Mouse (Mus musculus) thymus, postnatal 14 days (tissue): Measurements from ENCODE around the gene Myo3b.
"Not testable (repeated sequence)": the region's sequence is repeated elsewhere in the genome, so short reads cannot be mapped to it uniquely, and the experiment has no call there.

ENCODE experiments used
- DNase-seq: peaks from one replicate; pipeline ENCODE4 v3.0.0; 2021

Gene Myo3b

DNA sequence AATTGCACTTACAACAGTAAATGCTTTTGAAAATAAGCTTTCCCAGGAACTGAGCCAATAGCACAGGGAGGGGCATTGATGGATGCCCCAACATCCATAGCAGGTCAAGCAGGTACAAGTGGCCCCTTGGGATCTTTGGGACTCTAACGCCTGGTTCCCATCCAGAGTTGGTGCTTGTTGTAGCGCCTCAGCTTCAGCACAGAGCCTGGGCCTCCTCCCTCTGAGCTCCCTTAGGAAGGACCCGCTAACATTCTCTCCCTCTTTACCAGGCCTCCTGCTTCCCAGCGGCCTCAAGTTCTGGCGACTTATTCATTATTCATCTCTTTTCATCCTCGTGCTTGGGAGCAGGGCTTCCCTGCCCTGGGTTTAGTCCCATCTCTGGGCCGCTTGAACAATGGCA, at the start of gene Myo3b:
Gene Myo3b, plus strand, starts transcription at position 375 of the 400 bp plus-strand sequence.
- no peak for DNase-seq

DNA sequence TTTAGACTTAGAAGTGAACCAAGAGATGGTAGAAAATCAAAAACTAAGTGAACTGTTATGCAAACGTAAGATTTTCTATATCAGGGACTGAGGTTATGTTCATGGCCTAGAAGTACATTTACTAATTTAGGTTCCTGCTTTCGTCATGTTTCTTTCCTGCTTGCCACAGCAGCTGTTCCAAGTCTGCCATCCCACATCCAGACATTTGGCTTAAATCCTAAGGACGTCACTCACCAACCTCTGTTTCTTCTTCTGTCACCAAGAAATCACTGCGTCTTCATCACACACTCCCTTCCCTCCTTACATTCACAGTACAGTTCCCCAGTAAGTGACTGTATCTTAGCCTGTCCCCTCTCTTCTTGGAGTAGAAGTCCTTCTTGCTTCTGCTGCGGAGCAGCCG, 49.7 kb upstream of the Myo3b start:
- no peak for DNase-seq

DNA sequence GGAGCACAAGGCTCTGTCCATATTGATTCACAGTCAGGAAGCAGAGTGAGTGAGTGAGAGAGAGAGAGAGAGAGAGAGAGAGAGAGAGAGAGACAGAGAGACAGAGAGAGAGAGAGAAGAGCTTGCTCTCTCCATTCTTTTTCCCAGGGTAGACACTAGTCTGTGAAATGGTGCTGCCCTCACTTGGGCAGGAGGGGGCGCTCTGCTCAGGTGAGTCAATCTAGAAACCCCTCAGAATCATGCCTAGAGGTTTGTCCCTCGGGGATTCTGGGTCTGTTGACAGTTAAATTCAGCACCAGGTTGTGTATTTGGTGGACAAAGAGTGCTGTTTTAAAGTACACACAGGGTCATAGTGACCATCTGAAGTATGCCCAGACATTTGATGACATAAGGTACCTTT, 48.3 kb upstream of the Myo3b start:
- DNase-seq, result no peak

DNA sequence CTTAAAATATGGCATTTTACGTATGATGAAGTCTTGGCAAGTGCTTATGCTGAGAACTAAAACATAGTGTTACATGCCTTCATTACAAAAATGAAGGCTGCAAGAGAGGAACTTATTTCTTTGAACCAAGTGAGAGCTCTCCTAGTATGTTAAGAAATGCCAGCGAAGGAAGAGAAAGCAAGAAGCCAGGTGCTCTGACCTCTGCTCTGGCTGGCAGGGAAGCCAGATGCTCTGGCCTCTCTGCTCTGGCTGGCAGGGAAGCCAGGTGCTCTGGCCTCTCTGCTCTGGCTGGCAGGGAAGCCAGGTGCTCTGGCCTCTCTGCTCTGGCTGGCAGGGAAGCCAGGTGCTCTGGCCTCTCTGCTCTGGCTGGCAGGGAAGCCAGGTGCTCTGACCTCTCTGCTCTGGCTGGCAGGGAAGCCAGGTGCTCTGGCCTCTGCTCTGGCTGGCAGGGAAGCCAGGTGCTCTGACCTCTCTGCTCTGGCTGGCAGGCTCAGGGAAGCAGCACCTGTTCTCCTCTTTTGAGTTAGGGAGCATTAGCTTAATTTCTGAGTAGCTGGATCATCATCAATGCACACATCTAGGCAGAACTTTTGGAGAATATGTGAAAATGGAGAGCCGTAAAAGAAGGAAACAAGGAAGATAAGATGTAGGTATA, 44.7 kb upstream of the Myo3b start:
- not testable (repeated sequence) for DNase-seq

DNA sequence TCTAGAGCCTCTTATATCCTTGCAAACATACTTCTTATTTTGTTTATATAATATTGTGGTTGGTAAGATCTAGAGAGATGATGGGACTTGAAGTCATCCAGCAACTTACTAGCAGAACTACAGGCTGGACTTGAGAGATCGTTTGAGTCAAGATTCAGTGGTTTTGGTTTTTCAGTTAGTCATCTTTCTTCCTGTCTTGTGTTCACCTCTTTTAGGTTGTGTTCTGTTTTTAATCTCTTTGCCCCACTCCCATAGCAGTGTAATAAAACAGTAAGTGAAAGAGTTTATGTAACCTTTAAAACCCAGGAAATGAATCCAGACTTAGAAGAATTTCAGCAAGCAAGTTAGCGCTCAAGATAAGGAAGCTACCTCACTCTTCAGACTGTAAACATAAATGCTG, 44.1 kb upstream of the Myo3b start:
- no peak for DNase-seq

DNA sequence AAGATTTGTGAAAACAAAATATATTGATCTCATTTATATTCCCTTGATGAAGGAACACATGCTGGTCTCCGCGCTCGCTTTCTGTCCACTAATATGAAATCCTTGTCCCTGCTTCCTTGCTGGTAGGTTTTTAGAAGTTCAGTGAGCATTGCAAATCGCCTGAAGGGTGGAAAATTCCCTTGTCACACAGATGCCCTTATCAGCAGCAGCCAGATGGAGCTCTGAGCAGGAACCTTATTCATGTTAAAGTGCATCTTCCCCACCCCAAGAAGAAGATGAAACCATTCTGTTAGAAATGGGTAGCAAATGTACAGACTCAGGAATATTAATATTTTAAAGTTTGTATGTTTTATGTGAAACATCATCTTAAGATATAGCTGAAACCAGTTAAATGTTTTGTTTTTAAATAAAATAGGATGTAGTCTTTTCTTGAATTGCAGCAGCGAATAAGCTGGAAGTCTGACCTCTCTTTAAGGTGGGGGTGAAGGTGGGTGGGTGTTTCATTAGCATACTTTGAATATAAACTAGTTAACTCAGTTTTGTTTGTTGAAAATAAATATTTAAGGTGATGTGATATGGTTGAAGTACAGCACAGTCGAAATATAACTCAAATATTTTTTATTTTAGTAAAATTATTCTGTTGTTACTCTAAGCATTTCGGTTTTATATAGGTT, 39.7 kb upstream of the Myo3b start:
- DNase-seq, result no peak

DNA sequence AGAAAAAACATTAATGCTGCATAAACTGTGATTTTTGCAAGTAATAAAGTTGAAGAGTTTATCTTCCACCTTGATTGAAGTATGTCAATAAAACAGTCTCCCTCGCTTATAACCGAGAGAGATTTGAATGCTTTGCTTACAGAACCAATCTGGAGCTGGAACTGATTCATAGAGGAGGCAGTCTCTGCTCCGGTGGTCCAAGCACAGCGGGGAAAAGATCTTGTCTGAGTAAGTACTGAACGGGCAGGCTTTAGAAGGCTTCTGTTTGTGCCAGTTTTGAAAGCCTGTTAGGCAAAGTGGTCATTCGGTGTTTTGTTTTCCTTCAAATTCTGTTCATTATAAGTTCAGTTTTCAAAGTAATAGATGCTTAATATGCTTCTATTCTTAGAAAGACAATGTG, 38.6 kb upstream of the Myo3b start:
- DNase-seq, result no peak

DNA sequence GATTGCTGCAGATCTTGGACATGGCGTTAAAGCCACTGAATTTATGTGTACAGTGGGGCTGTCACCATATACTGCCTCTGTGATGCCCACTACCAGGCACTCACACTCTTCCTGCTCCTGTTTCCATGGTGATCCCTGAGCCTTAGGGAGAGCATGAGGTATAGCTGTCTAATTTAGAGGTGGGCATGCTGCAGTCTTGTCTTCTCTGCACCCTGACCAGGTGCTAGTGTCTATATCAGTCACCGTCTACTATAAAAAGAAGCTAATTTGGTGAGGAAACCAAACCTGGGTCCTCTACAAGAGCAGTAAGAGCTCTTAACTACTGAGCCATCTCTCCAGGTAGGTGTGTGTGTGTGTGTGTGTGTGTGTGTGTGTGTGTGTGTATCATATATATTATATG, 32.4 kb upstream of the Myo3b start:
- no peak for DNase-seq

DNA sequence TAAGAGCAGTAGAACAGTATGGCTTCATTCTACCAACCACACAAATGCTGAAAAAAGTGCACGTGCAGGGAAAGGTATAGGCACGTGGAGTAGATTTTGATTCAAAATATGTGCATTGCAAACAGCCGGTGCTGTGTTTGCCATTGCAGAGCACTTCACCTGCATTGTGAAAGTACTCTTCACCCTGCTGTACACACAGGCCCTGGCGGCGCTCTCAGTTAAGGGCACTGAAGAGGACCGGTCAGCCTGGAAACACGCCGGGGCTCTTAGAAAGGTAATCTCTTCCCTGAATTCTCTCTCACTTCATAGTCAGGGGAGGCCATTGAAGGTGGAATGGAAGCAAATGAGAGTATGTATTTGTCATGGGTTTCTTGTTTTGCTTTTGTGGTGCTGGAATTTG, 26.0 kb upstream of the Myo3b start:
- no peak for DNase-seq

DNA sequence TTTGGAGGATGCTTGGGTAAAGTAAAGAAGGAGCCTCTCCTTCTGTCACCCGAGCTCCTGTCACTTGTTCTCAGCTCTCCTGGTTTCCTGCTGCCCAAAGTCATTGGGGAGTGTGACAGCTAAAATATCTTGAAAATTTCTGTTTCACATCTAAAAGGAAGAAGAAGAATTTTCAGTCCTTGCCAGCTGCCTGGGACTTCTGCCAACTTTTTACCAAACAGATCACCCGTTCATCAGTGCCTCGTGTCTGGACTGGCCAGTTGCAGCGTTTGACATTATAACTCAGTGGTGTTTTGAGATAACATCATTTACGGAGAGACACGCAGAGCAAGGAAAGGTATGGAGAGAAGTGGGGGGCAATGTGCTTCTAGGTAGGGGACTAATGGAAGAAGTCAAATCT, 20.7 kb upstream of the Myo3b start:
- no peak for DNase-seq

DNA sequence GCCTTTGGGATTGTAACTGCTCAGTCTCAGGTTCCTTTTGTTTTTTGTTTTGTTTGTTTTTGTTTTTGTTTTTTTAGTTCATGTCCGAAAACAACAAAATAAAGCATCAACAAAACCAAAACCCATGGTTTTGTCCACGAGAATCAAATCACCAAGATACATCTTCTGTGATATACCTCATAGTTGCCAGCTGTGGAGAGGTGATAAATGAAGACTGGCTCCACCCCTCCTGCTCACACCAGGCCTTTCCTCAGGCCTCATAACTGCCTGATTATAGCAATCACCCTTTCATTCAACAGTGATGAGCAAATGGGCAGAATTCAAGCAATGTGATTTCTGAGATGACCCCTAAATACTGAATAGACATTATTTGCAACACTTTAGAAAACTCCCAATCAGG, 14.5 kb upstream of the Myo3b start:
- no peak for DNase-seq

DNA sequence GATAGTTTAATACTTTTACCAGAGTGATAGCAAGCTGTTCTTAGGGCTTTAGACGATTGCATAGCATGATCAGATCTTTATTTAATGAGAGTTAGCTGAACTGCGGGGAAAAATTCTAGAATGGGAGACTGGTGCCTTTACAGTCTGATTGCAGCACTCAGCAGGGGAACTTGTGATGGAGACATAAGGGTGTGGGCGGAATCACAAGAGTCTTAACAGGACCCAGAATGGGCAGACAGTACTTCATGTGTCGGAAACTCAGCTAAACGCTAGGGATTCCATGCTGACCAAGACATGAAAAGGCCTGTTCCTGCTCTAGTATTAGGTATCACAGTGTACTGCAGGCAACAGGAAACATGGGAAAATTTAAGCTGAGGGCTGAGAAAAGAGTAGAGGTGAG, 13.2 kb upstream of the Myo3b start:
- DNase-seq, result no peak

DNA sequence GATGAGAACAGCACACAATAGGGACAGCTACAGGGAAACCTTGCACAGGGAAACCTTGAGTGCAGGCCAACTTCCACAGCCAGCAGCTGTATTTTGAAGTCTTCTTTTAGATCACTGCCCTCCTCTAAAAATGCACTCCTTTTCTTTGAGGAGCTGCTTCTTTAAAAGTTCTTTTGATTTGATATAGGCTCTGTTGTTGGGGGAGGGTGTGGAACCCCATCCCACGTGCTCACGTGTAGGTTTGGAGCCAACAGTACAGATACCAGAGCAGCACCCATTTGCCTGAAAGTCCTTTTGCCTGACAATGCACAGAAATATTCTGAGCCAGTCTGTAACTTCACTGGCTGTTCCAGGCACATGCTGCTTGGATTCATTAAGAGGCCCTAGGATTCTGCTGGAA, 7.5 kb upstream of the Myo3b start:
- no peak for DNase-seq

DNA sequence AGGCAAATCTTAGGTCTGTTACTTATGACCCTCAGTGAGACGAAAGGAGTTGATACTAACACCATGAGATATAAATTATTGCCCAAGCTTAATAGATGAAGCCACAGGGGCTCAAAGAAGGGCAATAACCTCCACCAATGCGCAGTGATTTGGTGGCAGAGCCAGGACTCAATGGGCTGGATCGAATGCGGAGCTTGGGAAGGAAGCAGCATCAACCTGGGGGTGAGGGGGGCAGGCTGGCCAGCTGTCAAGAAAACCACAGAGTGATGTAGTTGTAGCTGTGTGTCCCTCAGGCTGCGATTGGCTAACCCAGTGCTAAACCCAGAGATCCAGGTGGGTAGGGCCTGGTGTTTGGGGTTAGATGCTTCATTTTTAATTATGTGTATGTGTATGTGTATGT, 4.0 kb upstream of the Myo3b start:
- no peak for DNase-seq

DNA sequence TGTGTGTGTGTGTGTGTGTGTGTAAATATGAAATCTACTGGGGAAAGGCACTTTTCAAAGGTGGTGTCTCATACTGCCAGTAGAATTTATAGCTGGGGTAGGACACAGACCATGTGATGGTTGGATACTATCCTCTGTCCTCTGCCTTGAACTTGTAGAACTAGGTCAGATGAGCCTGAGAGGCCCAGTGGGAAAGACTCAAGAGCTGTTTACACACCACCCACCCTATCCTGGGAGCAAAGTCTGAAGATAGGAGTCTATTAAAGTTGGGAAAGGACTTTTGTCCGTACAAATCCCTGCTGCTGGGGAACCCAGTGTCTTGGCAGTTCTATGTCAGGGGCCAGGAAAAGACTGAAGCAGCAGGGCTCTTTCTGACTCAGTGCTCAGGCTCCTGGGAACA, 3.6 kb upstream of the Myo3b start:
- DNase-seq, result no peak

DNA sequence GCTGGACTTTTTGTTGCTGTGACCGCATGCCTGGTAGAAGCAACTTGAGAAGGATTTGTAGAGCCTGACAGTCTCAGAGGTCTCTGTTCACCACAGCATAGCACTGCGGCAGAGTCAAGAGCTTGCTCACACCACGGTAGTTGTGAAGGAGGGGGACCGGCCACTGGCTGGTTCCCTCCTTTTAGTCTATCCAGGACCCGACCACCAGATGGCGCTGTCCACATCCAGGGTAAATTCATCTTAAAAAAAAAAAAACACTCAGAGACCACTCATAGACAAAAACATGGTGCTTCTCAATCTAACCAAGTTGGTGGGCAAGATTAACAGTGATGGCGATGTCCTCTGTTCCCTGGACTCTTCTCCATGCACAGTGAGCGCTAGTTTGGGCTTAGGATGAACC, 1.7 kb upstream of the Myo3b start:
- DNase-seq, result peak; percentile 43

DNA sequence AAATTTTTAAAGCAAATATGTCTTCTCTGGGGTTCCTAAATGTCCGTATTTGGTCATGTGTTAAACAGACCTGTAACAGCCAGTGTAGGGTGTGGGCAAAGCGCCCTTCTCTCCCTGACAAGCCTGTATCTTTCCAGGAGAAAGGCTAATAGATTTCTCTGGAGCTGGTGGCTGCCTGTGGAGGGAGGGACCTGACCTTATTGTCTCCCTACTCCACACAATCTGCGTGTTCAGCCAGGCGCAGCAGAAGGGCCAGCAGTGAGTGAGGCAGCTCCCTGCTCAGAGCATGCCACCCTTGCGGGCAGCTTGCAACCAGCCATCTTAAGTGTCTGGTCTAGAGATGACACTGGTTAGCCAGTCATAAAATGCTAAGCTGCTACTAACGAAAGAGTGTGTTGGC, 5.5 kb downstream of the Myo3b start:
- DNase-seq, result no peak

DNA sequence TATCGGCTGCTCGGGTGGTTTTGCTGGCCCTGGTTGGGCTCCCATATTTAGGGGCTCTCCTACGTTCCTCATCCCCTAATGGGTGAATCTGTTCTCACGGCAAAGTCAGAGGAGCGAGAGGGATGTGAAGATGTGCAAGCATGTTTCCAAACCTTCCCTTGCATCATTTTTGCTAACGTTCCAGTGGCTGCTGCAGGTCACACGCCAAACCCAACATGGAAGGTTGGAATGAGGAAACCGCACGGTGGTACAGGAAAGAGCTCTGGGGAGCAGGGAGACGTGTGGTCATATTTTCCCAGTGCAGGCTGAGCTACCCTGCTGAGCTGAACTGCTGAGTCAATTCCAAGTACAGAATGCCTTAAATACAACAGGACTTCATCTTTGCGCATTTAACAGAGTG, 8.9 kb downstream of the Myo3b start:
- DNase-seq, result no peak

DNA sequence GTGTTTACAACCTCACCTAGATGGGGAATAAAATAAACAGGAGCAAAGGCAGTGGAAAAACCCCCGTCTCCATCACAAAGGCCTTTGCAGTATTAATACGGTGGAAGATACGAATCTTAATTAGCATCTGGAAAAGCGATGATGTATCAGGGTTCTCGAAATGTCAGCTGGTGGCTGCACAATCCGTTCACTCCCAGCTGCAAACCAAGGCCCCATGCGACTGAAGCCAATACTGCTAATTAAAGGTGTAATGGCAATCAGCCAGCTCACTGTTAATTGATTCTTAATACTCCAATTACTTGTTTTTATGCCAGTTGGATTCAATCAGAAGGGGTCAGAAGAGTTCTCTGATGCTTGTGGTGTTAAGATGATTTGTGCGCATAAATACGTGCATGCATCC, 14.9 kb downstream of the Myo3b start:
- DNase-seq, result no peak

DNA sequence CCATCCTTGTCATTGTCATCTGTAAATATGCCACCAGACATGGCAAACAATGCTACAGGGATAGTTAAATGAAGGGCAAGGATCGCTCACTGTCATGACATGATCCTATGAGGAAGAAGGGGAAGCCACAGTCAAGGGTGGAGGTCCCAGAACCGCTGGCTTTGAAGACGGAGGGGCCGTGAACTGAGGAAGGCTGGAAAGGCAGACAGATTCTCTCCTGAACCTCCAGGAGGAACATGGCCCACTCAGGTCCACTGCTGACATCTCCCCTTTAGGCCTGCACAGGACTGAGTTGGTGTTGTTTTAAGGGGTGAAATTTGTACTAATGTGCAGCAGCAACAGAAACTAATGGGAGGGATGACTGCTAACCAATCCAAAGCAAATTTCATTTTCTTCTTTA, 19.3 kb downstream of the Myo3b start:
- DNase-seq, result no peak

DNA sequence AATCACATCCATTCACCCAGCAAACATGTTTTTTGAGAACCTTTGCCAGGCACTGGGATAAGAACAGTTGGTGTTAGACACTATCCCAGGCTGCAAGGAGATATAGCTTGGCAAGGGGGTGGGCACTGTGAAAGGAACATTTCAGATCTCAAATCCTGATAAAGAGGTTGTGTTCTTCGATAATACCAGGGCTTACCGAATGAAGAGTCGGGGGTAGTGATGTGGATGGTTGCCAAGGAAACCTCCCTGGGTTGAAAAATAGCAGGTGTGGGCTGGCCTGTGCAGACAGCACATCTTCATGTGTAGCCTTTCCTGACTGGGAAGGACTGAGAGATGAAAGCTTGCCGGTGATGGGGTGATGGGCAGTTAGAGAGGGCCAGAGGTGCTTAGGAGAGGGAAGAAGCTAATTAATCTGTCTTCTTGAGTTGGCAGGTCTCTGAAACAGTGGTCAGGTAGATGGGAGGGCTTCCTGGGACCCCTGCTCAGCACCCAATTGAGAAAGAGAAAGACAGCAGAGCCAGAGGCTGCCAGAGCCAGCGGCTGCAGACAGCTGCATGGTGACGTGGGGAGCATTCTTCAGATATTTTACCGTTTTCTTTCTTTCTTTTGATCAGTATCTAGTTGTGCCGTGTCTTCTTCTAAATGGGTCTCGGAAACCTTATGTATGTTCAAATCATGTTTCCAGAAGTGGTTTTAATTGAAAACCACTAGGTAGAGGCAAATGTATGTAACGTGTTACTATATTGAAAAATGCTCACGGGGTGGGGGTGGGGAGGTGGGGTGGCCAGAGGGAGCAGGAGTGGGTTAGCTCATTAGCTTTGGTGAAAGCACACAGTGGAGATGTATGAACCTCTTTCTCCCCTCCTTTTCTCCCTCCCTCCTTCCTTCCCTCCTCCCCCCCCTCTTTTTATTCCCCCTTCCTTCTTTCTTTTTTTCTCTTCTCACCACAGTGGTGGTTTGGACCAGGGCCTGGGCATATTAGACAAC, 21.7 kb downstream of the Myo3b start:
- no peak for DNase-seq

DNA sequence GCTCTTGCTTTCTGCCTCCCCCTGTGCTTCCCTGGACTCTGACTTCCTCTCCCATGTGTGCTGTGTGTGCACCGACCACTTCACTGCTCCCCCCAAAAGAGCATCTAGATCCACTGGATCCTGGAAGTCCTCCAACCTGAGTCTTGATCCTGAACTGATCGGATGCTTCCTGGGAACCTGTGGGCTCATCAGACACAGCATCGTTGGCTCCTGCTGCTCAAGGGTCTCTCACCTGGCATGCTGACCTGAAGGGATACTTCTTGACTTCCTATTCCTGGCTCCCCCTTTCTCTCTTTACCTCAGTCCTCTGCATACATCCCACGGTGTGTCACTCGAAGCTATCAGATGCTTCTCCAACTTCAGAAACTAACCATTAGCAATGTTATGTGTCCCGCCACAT, 26.2 kb downstream of the Myo3b start:
- no peak for DNase-seq

DNA sequence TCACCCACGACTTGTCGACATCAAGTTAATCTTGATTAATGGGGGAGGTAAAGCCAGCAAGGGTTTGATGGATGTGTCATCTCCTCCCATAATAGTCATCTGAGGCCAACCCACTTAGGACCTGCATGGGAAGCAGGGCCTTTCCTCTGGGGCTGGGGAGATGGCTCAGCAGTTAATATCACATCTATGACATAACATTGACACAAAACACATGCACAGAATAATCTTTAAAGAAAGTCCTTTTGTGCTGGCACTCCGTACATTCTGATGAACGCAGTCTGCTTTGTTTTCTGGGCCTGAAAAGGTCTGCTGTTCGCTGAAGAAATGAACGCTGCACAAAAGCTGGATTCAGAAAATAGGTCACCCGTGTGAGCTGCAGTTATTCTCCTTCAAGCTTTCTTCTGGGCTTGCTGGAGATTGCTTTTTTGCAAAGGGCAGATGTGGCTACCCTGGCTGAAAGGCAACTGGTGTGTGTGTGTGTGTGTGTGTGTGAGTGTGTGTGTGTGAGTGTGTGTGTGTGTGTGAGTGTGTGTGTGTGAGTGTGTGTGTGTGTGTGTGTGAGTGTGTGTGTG, 26.9 kb downstream of the Myo3b start:
- no peak for DNase-seq
